Mouse (Mus musculus) midbrain, embryonic 12.5 days (tissue): ENCODE data around the gene Mtor. TPM values are rescaled to one million over a fixed set of nuclear protein-coding genes. Genes with fewer than 3 reads are reported as not detected.

Experiments
- ATAC-seq: fragments of 200-750 bp; cut with Nextera tagmentation; 2 replicates; pipeline ENCODE4 v1.8.0; 2017; ENCODE audit warnings: low read depth, moderate TSS enrichment, moderate library complexity; ENCODE audit not compliant: low FRiP score
- H3K27ac ChIP-seq: fragments of 300-500 bp; sonication (generic); replicated peaks from 2 replicates; pipeline ENCODE4 v1.5.1; 2016; ENCODE audit warnings: mild to moderate bottlenecking
- H3K27me3 ChIP-seq: fragments of 300-500 bp; sonication (generic); 2 replicates; pipeline ENCODE4 v1.6.1; 2016; ENCODE audit warnings: mild to moderate bottlenecking
- H3K36me3 ChIP-seq: fragments of 300-500 bp; sonication (generic); 2 replicates; pipeline ENCODE4 v1.6.1; 2016
- H3K4me1 ChIP-seq: fragments of 300-500 bp; sonication (generic); 2 replicates; pipeline ENCODE4 v1.6.1; 2016
- H3K4me2 ChIP-seq: fragments of 300-500 bp; sonication (generic); replicated peaks from 2 replicates; pipeline ENCODE4 v1.6.1; 2016; ENCODE audit warnings: mild to moderate bottlenecking, moderate library complexity
- H3K4me3 ChIP-seq: fragments of 300-500 bp; sonication (generic); 2 replicates; pipeline ENCODE4 v1.5.1; 2016; ENCODE audit warnings: mild to moderate bottlenecking
- H3K9ac ChIP-seq: fragments of 300-500 bp; sonication (generic); replicated peaks from 2 replicates; pipeline ENCODE4 v1.6.1; 2016; ENCODE audit warnings: mild to moderate bottlenecking, moderate library complexity
- H3K9me3 ChIP-seq: fragments of 300-500 bp; sonication (generic); 2 replicates; pipeline ENCODE4 v1.6.1; 2016; ENCODE audit warnings: mild to moderate bottlenecking
- WGBS: fragments of 180-500 bp; shearing (Covaris S2); methylation state at CpG from one replicate; pipeline ENCODE4 v1.1.7; 2016; 5-methylcytosine and 5-hydroxymethylcytosine counted together
- polyA plus RNA-seq: library from polyadenylated mRNA; unstranded; fragments of >200 nt; fragmentation: Nextera tagmentation; extraction: Ambion mirVana; gene quantifications from 2 replicates; pipeline ENCODE4 v1.2.1, GENCODE M21; 2016

Gene Mtor
- polyA plus RNA-seq, 1 experiment from 2014 or later = 33.3 TPM

- Histone ChIP-seq H3K27ac (no peak overlapping the region), H3K4me1 (no peaks in the 10 kb centered on the region), H3K4me2 (no peak overlapping the region), H3K27me3 (no peaks in the 10 kb centered on the region), H3K36me3 (peaks cover 99% of the 10 kb centered on the region), H3K9me3 (no peaks in the 10 kb centered on the region), H3K9ac (no peak overlapping the region), H3K4me3 (no peak overlapping the region)
- 90% methylated on average over 10 of the region's 10 CpGs for WGBS
- ATAC-seq = no peak
Measured at GRCm38 (mm10) chr4:148468396-148468795, 20.0 kb downstream of the Mtor start.

- H3K9me3 ChIP-seq = no peaks in the 10 kb centered on the region
- peaks cover 97% of the 10 kb centered on the region for H3K36me3 ChIP-seq
- H3K4me2 ChIP-seq = no peak overlapping the region
- H3K4me3 ChIP-seq = no peak overlapping the region
- WGBS = 90% methylated on average over 11 of the region's 11 CpGs
- ATAC-seq = no peak
- H3K9ac ChIP-seq = no peak overlapping the region
- H3K4me1 ChIP-seq = no peaks in the 10 kb centered on the region
- no peak overlapping the region for H3K27ac ChIP-seq
- no peaks in the 10 kb centered on the region for H3K27me3 ChIP-seq
Measured at GRCm38 (mm10) chr4:148469487-148470252, 21.3 kb downstream of the Mtor start.

DNA sequence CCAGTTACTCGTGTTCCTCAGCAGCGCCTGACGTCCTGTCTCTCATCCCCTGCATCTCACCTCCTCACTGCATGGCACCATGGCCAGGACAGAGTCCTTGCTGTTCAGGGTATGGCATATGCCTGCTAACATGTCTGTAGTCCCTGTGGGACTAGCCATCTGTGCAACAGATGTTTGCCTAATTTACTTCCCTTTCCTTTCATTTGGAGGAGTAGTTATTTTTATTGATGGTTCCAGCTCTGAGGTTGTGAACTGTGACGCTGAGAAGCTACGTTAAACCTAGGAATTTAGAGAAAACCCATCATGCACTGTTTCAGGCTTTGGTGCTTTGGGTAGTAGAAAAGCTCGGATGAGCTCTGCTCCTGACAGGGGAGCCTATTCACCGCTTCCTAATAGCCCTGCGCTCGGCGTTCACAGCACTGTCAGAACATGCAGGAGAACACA lies 23.0 kb downstream of the Mtor start:
- Histone ChIP-seq H3K36me3 (peaks cover 97% of the 10 kb centered on the region), H3K4me3 (no peak overlapping the region), H3K27ac (no peak overlapping the region), H3K4me1 (no peaks in the 10 kb centered on the region), H3K27me3 (no peaks in the 10 kb centered on the region), H3K4me2 (no peak overlapping the region), H3K9ac (no peak overlapping the region), H3K9me3 (no peaks in the 10 kb centered on the region)
- no peak; the same call in 1 of the 2 replicates for ATAC-seq
- WGBS = 83% methylated on average over 10 of the region's 10 CpGs

DNA sequence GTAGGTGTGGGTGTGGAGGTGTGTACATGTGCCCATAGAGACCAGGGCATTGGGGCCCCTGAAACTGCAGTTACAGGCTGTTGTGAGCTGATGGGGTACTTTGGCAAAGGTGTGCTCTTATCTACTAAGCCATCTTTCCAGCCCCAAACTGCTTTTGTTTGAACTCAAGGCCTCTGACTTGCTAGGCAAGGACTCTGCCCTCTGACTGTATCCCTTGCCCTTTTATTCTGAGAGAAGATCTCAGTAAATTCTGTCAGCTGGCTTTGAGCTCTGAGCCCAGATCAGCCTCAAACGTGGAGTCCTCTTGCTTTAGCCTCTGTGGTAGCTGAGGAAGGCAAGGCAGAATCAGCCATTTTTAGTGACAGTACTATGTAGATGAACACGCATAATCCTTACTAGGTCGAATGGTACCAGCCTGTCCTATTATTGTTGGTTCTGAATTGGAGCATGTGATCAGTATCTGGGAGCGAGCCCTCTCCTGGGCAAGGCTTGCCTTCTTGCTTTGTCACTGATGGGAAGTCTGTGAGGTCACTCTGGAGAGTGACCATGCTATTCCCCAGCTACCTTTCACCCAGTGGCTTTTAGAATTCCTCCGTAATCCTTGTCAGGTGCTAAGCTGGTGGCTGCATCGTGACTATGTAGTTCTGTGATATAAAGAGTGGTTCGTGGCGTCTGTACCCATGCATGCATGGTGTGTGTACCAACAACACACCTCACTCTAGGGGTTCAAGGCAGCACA lies 24.2 kb downstream of the Mtor start:
- H3K4me1 ChIP-seq = no peaks in the 10 kb centered on the region
- no peaks in the 10 kb centered on the region for H3K27me3 ChIP-seq
- H3K4me3 ChIP-seq = no peak overlapping the region
- ATAC-seq = no peak
- H3K9ac ChIP-seq = no peak overlapping the region
- H3K36me3 ChIP-seq = peaks cover 97% of the 10 kb centered on the region
- H3K27ac ChIP-seq = no peak overlapping the region
- H3K4me2 ChIP-seq = no peak overlapping the region
- WGBS = 94% methylated on average over 8 of the region's 8 CpGs
- H3K9me3 ChIP-seq = no peaks in the 10 kb centered on the region

GRCm38 (mm10) chr4:148473496-148473895 lies 25.1 kb downstream of the Mtor start:
- 94% methylated on average over 5 of the region's 5 CpGs for WGBS
- no peaks in the 10 kb centered on the region for H3K9me3 ChIP-seq

DNA sequence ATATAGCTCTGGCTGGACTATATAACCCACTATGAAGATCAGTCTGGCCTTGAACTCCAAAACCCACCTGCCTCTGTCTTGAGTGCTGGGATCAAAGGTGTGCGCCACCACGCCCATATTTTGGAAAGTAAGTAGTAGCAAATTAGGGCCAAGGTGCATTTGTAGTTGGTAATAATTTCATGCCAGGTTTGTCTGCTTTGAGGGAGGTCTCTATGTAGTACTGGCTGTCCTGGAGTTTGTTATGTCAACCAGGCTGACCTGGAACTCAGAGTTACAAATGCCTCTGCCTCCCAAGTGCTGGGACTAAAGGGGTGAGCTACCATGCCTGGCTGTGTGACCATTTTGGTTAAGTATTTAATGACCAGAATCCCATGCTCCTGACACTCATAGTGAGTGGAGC lies 31.8 kb downstream of the Mtor start:
- H3K9ac ChIP-seq = no peak overlapping the region
- no peak overlapping the region for H3K27ac ChIP-seq
- no peaks in the 10 kb centered on the region for H3K27me3 ChIP-seq
- no peak overlapping the region for H3K4me3 ChIP-seq
- H3K4me2 ChIP-seq = no peak overlapping the region
- H3K9me3 ChIP-seq = no peaks in the 10 kb centered on the region
- no peaks in the 10 kb centered on the region for H3K4me1 ChIP-seq
- no peak for ATAC-seq
- 99% methylated on average over 2 of the region's 2 CpGs for WGBS
- peaks cover 90% of the 10 kb centered on the region for H3K36me3 ChIP-seq

More at GRCm38 (mm10) chr4:148473496-148473895, 25.1 kb downstream of the Mtor start:
- Histone ChIP-seq H3K27ac (no peak overlapping the region), H3K4me2 (no peak overlapping the region), H3K4me1 (no peaks in the 10 kb centered on the region), H3K9ac (no peak overlapping the region), H3K27me3 (no peaks in the 10 kb centered on the region), H3K4me3 (no peak overlapping the region), H3K36me3 (peaks cover 92% of the 10 kb centered on the region)
- ATAC-seq = no peak

DNA sequence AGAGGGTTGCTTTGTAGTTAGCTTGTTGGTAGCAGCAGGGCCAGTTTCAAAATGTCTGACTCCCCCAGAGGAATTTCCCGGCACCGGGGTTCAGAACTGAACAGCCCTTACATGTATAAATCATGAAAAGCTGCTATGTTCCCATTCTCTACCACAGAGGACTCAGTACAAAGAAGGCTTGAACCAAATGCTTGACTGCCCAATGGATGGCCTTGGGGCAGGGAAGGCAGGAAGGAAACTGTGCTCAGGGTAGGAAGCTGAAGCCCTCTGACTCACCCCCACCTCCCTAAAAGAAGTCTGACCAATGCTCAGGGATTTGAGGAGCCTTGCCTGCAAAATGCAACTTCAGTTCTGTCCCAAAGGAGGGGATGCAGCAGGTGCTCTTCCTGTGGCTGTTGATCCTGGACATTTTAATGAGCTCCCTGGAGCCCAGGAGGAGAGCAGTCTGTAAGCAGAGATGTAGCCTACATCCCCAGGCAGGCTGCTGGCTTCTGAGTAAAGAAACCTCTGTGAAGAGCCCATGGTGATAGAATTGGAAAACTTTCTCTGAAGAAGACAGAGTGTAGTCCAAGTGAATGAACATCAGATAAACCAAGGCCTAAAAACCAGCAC lies 33.3 kb downstream of the Mtor start:
- ATAC-seq = peak; percentile 49
- Histone ChIP-seq H3K9ac (no peak overlapping the region), H3K9me3 (no peaks in the 10 kb centered on the region), H3K27ac (no peak overlapping the region), H3K36me3 (peaks cover 90% of the 10 kb centered on the region), H3K4me2 (no peak overlapping the region), H3K27me3 (no peaks in the 10 kb centered on the region), H3K4me1 (no peaks in the 10 kb centered on the region), H3K4me3 (no peak overlapping the region)
- WGBS = 82% methylated on average over 2 of the region's 2 CpGs

- Histone ChIP-seq H3K9ac (no peak overlapping the region), H3K27me3 (no peaks in the 10 kb centered on the region), H3K9me3 (no peaks in the 10 kb centered on the region), H3K36me3 (peaks cover 94% of the 10 kb centered on the region), H3K4me1 (no peaks in the 10 kb centered on the region), H3K4me3 (no peak overlapping the region), H3K27ac (no peak overlapping the region), H3K4me2 (no peak overlapping the region)
- no peak for ATAC-seq
- 96% methylated on average over 12 of the region's 12 CpGs for WGBS
Measured at GRCm38 (mm10) chr4:148484511-148484910, 36.1 kb downstream of the Mtor start.

- peaks cover 98% of the 10 kb centered on the region for H3K36me3 ChIP-seq
- 85% methylated on average over 2 of the region's 2 CpGs for WGBS
- no peaks in the 10 kb centered on the region for H3K9me3 ChIP-seq
- no peak overlapping the region for H3K9ac ChIP-seq
- no peak overlapping the region for H3K4me3 ChIP-seq
- no peak overlapping the region for H3K27ac ChIP-seq
- H3K4me2 ChIP-seq = no peak overlapping the region
- no peak for ATAC-seq
- H3K4me1 ChIP-seq = no peaks in the 10 kb centered on the region
- H3K27me3 ChIP-seq = no peaks in the 10 kb centered on the region
Measured at GRCm38 (mm10) chr4:148487841-148488240, 39.4 kb downstream of the Mtor start.

DNA sequence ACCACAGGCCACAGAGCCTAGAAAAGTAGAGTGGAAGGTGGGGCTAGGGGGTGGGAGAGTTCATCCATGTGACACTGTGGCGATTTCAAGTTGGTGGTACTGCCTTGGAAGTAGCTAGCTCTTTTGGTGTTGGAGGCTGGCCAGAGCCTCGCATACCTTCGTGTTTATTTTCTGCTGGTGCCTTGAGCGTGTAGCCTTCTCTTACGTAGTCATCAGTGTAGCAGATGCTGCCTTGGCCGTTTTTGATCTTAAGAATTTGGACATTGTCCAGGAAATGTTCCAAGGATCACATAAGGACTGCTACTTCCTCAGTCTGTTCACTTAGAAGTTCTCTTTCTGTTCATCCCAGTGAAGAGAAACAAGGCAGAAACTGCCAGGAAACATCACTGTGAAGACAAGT lies 42.1 kb downstream of the Mtor start:
- no peak for ATAC-seq
- no peaks in the 10 kb centered on the region for H3K27me3 ChIP-seq
- H3K4me1 ChIP-seq = no peaks in the 10 kb centered on the region
- 88% methylated on average over 6 of the region's 6 CpGs for WGBS
- no peak overlapping the region for H3K4me3 ChIP-seq
- peaks cover 95% of the 10 kb centered on the region for H3K36me3 ChIP-seq
- H3K9me3 ChIP-seq = no peaks in the 10 kb centered on the region
- no peak overlapping the region for H3K27ac ChIP-seq
- H3K9ac ChIP-seq = no peak overlapping the region
- no peak overlapping the region for H3K4me2 ChIP-seq

DNA sequence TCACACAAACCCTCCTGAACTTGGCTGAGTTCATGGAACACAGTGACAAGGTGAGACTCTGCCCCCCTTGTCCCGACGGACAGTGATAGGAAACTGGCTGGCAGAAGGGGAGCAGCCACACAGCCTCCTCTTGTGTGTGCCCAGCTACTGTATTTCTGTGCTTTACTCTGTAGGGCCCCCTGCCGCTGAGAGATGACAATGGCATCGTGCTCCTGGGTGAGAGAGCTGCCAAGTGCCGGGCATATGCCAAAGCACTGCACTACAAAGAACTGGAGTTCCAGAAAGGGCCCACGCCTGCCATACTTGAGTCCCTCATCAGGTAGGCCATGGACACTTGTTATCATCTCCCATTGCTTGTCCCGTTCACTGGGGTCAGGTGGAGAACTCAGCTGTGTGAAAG lies 43.0 kb downstream of the Mtor start:
- Histone ChIP-seq H3K9me3 (no peaks in the 10 kb centered on the region), H3K27me3 (no peaks in the 10 kb centered on the region), H3K9ac (no peak overlapping the region), H3K4me2 (no peak overlapping the region), H3K4me3 (no peak overlapping the region), H3K4me1 (no peaks in the 10 kb centered on the region), H3K27ac (no peak overlapping the region), H3K36me3 (peaks cover 95% of the 10 kb centered on the region)
- 90% methylated on average over 7 of the region's 7 CpGs for WGBS
- no peak for ATAC-seq

- H3K9me3 ChIP-seq = no peaks in the 10 kb centered on the region
- H3K27ac ChIP-seq = no peak overlapping the region
- WGBS = 91% methylated on average over 6 of the region's 6 CpGs
- peaks cover 91% of the 10 kb centered on the region for H3K36me3 ChIP-seq
- no peak overlapping the region for H3K4me2 ChIP-seq
- no peaks in the 10 kb centered on the region for H3K4me1 ChIP-seq
- no peaks in the 10 kb centered on the region for H3K27me3 ChIP-seq
- no peak overlapping the region for H3K4me3 ChIP-seq
- no peak overlapping the region for H3K9ac ChIP-seq
- no peak for ATAC-seq
Measured at GRCm38 (mm10) chr4:148495160-148495559, 46.7 kb downstream of the Mtor start.
